Mouse (Mus musculus): ENCODE results near the gene Pkd2. TPM values are rescaled to one million over a fixed set of nuclear protein-coding genes. Genes with fewer than 3 reads are reported as not detected.

The Pkd2 gene
- polyA plus RNA-seq, 1 experiment: 38.8 TPM

GRCm38 (mm10) chr5:104491561-104491960 is 32.3 kb downstream of the Pkd2 start:
- no peak overlapping the region for H3K4me3 ChIP-seq (replicated peaks; ENCODE audit: extremely low read depth, low read depth, low read length)
- no peak for DNase-seq
- TF ChIP-seq POLR2A (IDR thresholded peaks at IDR 0.05; ENCODE audit: borderline replicate concordance, extremely low read depth, low read depth, low read length): no peak
- no peak for TF ChIP-seq CTCF (IDR thresholded peaks at IDR 0.05; ENCODE audit: insufficient read depth, low read length)
- WGBS: 56% methylated on average over 5 of the region's 5 CpGs
- no peaks in the 10 kb centered on the region for H3K4me1 ChIP-seq (ENCODE audit: control insufficient read depth, insufficient read depth, low read length)

GRCm38 (mm10) chr5:104504883-104505282 is 45.6 kb downstream of the Pkd2 start:
- no peak for DNase-seq
- no peak for TF ChIP-seq POLR2A (IDR thresholded peaks at IDR 0.05; ENCODE audit: borderline replicate concordance, extremely low read depth, low read depth, low read length)
- TF ChIP-seq CTCF (IDR thresholded peaks at IDR 0.05; ENCODE audit: insufficient read depth, low read length): no peak
- no peaks in the 10 kb centered on the region for H3K4me1 ChIP-seq (ENCODE audit: control insufficient read depth, insufficient read depth, low read length)
- no peak overlapping the region for H3K4me3 ChIP-seq (replicated peaks; ENCODE audit: extremely low read depth, low read depth, low read length)
- WGBS: 77% methylated on average over 2 of the region's 2 CpGs

- H3K4me1 ChIP-seq (ENCODE audit: control insufficient read depth, insufficient read depth, low read length): no peaks in the 10 kb centered on the region
- TF ChIP-seq CTCF (IDR thresholded peaks at IDR 0.05; ENCODE audit: insufficient read depth, low read length) (no peak), POLR2A (IDR thresholded peaks at IDR 0.05; ENCODE audit: borderline replicate concordance, extremely low read depth, low read depth, low read length) (no peak)
- 4% methylated on average over 2 of the region's 2 CpGs for WGBS
- H3K4me3 ChIP-seq (replicated peaks; ENCODE audit: extremely low read depth, low read depth, low read length): peak overlapping the region; percentile 31
- no peak for DNase-seq
These were observed 48.6 kb downstream of the Pkd2 start for GRCm38 (mm10) chr5:104507829-104508194.

- DNase-seq: peak; percentile 80
- Histone ChIP-seq H3K4me3 (replicated peaks; ENCODE audit: extremely low read depth, low read depth, low read length) (peak within 1 kb of the TSS; percentile 74), H3K4me1 (ENCODE audit: control insufficient read depth, insufficient read depth, low read length) (no peaks in the 10 kb centered on the region)
- peak; percentile 65; the same call in 1 of the 2 replicates for TF ChIP-seq POLR2A (IDR thresholded peaks at IDR 0.05; ENCODE audit: borderline replicate concordance, extremely low read depth, low read depth, low read length)
- no peak for TF ChIP-seq CTCF (IDR thresholded peaks at IDR 0.05; ENCODE audit: insufficient read depth, low read length)
- WGBS: under 1% methylated on average over 83 of the region's 83 CpGs
These were observed 49.1 kb downstream of the Pkd2 start, which contains the start of gene BC005561 for GRCm38 (mm10) chr5:104508195-104508891. BC005561 (plus strand) TSS chr5:104508352.

GRCm38 (mm10) chr5:104511211-104511610 is 52.0 kb downstream of the Pkd2 start:
- no peak for DNase-seq
- Histone ChIP-seq H3K4me1 (ENCODE audit: control insufficient read depth, insufficient read depth, low read length) (no peaks in the 10 kb centered on the region), H3K4me3 (replicated peaks; ENCODE audit: extremely low read depth, low read depth, low read length) (no peak overlapping the region)
- 91% methylated on average over 3 of the region's 3 CpGs for WGBS
- TF ChIP-seq CTCF (IDR thresholded peaks at IDR 0.05; ENCODE audit: insufficient read depth, low read length) (no peak), POLR2A (IDR thresholded peaks at IDR 0.05; ENCODE audit: borderline replicate concordance, extremely low read depth, low read depth, low read length) (no peak)

- H3K4me3 ChIP-seq (replicated peaks; ENCODE audit: extremely low read depth, low read depth, low read length): no peak overlapping the region
- no peak for DNase-seq
- WGBS: 92% methylated on average over 1 of the region's 1 CpGs
- no peaks in the 10 kb centered on the region for H3K4me1 ChIP-seq (ENCODE audit: control insufficient read depth, insufficient read depth, low read length)
- TF ChIP-seq POLR2A (IDR thresholded peaks at IDR 0.05; ENCODE audit: borderline replicate concordance, extremely low read depth, low read depth, low read length) (no peak), CTCF (IDR thresholded peaks at IDR 0.05; ENCODE audit: insufficient read depth, low read length) (no peak)
These were observed 79.4 kb downstream of the Pkd2 start for GRCm38 (mm10) chr5:104538612-104539011.

GRCm38 (mm10) chr5:104539331-104539730 is 80.1 kb downstream of the Pkd2 start:
- Histone ChIP-seq H3K4me1 (ENCODE audit: control insufficient read depth, insufficient read depth, low read length) (no peaks in the 10 kb centered on the region), H3K4me3 (replicated peaks; ENCODE audit: extremely low read depth, low read depth, low read length) (no peak overlapping the region)
- TF ChIP-seq POLR2A (IDR thresholded peaks at IDR 0.05; ENCODE audit: borderline replicate concordance, extremely low read depth, low read depth, low read length) (no peak), CTCF (IDR thresholded peaks at IDR 0.05; ENCODE audit: insufficient read depth, low read length) (no peak)
- WGBS: 91% methylated on average over 4 of the region's 4 CpGs
- no peak for DNase-seq

Other genes with a start within 250 kb of the Pkd2 start
- not detected in 2 replicates for gene Ibsp, start 160.3 kb upstream of the Pkd2 start, polyA plus RNA-seq (2012; rRNA removed)
- not detected in 2 replicates for gene Mepe, start 134.1 kb upstream of the Pkd2 start, polyA plus RNA-seq (2012; rRNA removed)
- 54.9 and 134 TPM in 2 replicates for gene Spp1, start 24.3 kb upstream of the Pkd2 start, polyA plus RNA-seq (2012; rRNA removed)
- 1.1 and 1.6 TPM in 2 replicates for gene BC005561, start 48.9 kb downstream of the Pkd2 start, polyA plus RNA-seq (2012; rRNA removed)